Mouse (Mus musculus) CH12.LX (cell line): ENCODE measurements at regions not wholly inside any gene's neighbourhood (a gene's known extent, or its start where the extent isn't known, plus 50 kb on each side); places are given as distances from the start of the nearest gene placed in this dataset.

ENCODE experiments used
- CTCF ChIP-seq, 2 experiments: IDR thresholded peaks in 1 of 2; conservative IDR thresholded peaks in 1 of 2; 2 replicates each; pipeline ENCODE4 v1.5.1; 2011 to 2012; ENCODE audit warnings: low read depth in 2 of 2, low read length in 2 of 2, improper control_type of control experiment in 1 of 2, inconsistent platforms in 1 of 2, mild to moderate bottlenecking in 1 of 2, moderate library complexity in 1 of 2
- SMC3 ChIP-seq: IDR thresholded peaks from 2 replicates; pipeline ENCODE4 v1.6.1; 2011; ENCODE audit warnings: low read depth, low read length, improper control_type of control experiment

DNA sequence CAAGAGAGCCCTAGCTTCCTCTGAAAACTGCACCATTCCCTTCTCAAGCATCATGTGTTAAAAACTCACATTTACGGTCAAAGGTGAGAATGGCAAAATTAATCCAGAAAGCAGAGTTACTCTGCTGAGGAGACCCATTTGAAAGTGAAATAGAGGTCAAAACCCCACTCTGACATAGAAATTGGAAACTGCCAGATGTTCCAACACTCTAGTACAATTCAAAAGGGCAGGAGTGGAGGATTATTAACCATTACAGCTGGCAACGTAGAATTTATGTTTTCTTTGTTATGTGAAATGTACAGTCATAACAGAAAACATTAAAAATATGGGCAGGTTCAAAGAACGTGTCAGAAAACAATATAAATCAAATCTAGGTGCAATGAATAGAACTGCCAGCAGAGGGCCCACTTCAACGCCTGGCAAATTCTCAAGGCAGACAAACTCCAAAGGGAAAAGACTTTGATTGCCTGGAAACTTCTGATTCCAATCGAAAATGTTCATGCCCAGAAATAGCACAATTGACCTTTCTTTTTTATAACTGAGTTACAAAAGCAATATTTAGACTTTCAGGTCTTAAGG is 54.2 kb upstream of the Rfpl4b start:
- peak; percentile 56 to 80 for TF ChIP-seq CTCF (conservative IDR thresholded peaks at IDR 0.05 in 1 of 2, IDR thresholded peaks at IDR 0.05 in 1 of 2; ENCODE audit: low read depth in 2 of 2, low read length in 2 of 2)
- TF ChIP-seq SMC3: peak; percentile 84
